ENCODE assay signal across 8 mouse cellular contexts in genomic region chrX:38514556-38514955, GRCm38 (mm10). TPM values are rescaled to one million over a fixed set of nuclear protein-coding genes. Genes with fewer than 3 reads are reported as not detected.
DNase-seq lines count a peak whose midpoint lies in the region; ATAC-seq and TF ChIP-seq lines count a peak whose summit lies in the region.

No protein-coding gene starts in this region.

- no peaks in the 10 kb centered on the region for H3K36me3 ChIP-seq in lung, postnatal 0 days (ENCODE audit: insufficient read depth, low read length)

- peak; percentile 57; the same call in 1 of the 2 replicates for TF ChIP-seq CTCF in brain, embryonic 14.5 days (IDR thresholded peaks at IDR 0.05; ENCODE audit: borderline replicate concordance, extremely low read depth, insufficient read depth, insufficient read length)
- peak; percentile 72 for TF ChIP-seq CTCF in lung, postnatal 0 days (IDR thresholded peaks at IDR 0.05)

- H3K27me3 ChIP-seq in lung, postnatal 0 days (replicated peaks; ENCODE audit: insufficient read depth, low read length): no peaks in the 10 kb centered on the region

- H3K4me1 ChIP-seq in lung, postnatal 0 days (ENCODE audit: insufficient read depth, low read depth, low read length): no peaks in the 10 kb centered on the region

- DNase-seq in gastrocnemius, postnatal 10 days: peak; percentile 35
- DNase-seq in gastrocnemius, postnatal 25 days: no peak
- DNase-seq in ovary, postnatal 14 days (ENCODE audit: low spot score): peak; percentile 17
- DNase-seq in ovary, postnatal 10 days (ENCODE audit: low spot score): no peak
- DNase-seq in brain, embryonic 14.5 days (ENCODE audit: low read depth): peak; percentile 78
- DNase-seq in fibroblast of lung, adult 2 months (ENCODE audit: low read depth): peak; percentile 10
- peak; percentile 49 for DNase-seq in lung, postnatal 0 days (ENCODE audit: low spot score)
- peak; percentile 5 to 9 for DNase-seq in thymus, postnatal 36 days

- no peak overlapping the region for H3K4me2 ChIP-seq in lung, postnatal 0 days (replicated peaks; ENCODE audit: low read depth, low read length)

- 2% methylated on average over 7 of the region's 7 CpGs for WGBS in lung, postnatal 0 days

- H3K4me3 ChIP-seq in lung, postnatal 0 days (ENCODE audit: low read depth, low read length): no peak overlapping the region

- TF ChIP-seq EP300 in lung, postnatal 0 days (IDR thresholded peaks at IDR 0.05): no peak

- ATAC-seq in lung, postnatal 0 days: no peak

- no peak overlapping the region for H3K27ac ChIP-seq in lung, postnatal 0 days (ENCODE audit: low read length)

- H3K9me3 ChIP-seq in lung, postnatal 0 days (ENCODE audit: low read length): no peaks in the 10 kb centered on the region

- no peak for TF ChIP-seq POLR2A in brain, embryonic 14.5 days (IDR thresholded peaks at IDR 0.05; ENCODE audit: borderline replicate concordance, extremely low read depth, insufficient read depth, insufficient read length, poor library complexity, severe bottlenecking)

- H3K9ac ChIP-seq in lung, postnatal 0 days (replicated peaks; ENCODE audit: low read depth): no peak overlapping the region

RNA-seq across cellular contexts. Expression of gene Lamp2, which starts 58.3 kb away (rescaled TPM):
- 10 to 100 TPM; 92.1 to 97.4 TPM for total RNA-seq in gastrocnemius, postnatal 10 days (2021)
- 10 to 100 TPM; 60.1 to 68.8 TPM for total RNA-seq in gastrocnemius, postnatal 25 days (2021)
- polyA plus RNA-seq in brain, embryonic 14.5 days (2012; rRNA removed): 40.6 and 49.5 TPM in 2 replicates
- polyA plus RNA-seq in lung, postnatal 0 days (2015; fragmentation: Nextera tagmentation; extraction: Ambion mirVana): 243 and 250 TPM in 2 replicates

Comparison
In these comparisons a context has a peak if more than half of its experiments do, and no peak if none do; other contexts are left out.
1. DNase-seq: peak in gastrocnemius, postnatal 10 days (single experiment), ovary, postnatal 14 days (single experiment), brain, embryonic 14.5 days (single experiment), fibroblast of lung, adult 2 months (single experiment), lung, postnatal 0 days (single experiment) and thymus, postnatal 36 days (2 of 2); none in gastrocnemius, postnatal 25 days (single experiment) and ovary, postnatal 10 days (single experiment).